Mouse (Mus musculus) kidney, postnatal 25 days (tissue): ENCODE data around the gene Dlgap1.
A peak's percentile ranks its signal among the peaks of the same experiment; 100 is the strongest.
"Not testable (repeated sequence)": the region's sequence is repeated elsewhere in the genome, so short reads cannot be mapped to it uniquely, and the experiment has no call there.

ENCODE experiments used
- DNase-seq, 2 experiments: peaks; one replicate each; pipeline ENCODE4 v3.0.0; 2021; ENCODE audit warnings: mixed read lengths in 2 of 2

Gene Dlgap1

DNA sequence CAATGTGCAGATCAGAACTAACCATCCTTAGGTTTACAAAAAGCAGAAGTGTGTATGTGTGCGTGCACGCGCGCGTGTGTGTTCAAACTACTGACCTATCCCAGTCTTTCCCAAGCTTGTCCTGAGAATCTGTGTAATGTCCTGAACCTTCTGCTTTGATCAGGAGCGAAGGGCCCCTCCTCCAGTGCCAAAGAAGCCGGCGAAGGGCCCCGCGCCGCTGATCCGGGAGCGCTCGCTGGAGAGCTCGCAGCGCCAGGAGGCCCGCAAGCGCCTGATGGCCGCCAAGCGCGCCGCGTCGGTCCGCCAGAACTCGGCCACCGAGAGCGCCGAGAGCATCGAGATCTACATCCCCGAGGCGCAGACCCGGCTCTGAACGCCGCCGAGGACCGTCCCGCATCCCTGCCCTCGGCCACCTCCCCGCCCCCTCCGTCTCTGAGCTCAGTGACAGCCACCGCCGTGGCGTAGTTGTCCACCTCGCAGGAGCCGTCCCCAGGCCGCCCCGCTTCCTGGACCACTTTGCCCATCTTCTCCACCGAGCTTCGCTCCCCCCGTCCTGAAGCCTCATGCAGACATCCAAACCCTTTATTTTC is 849.1 kb downstream of the Dlgap1 start:
- peak; percentile 12 to 39 for DNase-seq

- no peak for DNase-seq
Measured at GRCm38 (mm10) chr17:70823083-70823482, 854.2 kb downstream of the Dlgap1 start.

DNA sequence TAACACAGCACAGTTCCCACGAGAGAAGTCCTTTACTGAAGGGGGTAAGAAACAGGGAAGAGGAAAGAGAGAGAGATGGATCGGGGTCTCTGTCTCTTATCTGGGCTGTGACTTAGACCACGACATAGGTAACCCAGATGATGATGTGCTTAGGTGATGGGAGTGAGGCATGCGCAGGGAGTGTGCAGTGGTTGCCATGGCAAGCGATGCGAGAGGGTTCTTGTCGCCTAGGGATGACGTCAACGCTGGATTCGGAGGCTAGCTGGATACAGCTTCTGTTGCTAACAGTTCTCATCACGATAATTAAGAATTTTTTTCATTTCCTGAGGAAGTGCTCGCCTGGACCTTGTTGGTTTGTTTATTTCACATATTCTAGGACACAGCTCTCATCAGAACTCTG is 857.4 kb downstream of the Dlgap1 start:
- no peak for DNase-seq

- DNase-seq, result not testable (repeated sequence)
Measured at GRCm38 (mm10) chr17:70827463-70828179, 858.7 kb downstream of the Dlgap1 start.

- DNase-seq, result no peak
Measured at GRCm38 (mm10) chr17:70828180-70828528, 859.3 kb downstream of the Dlgap1 start.

GRCm38 (mm10) chr17:70828569-70828968 is 859.7 kb downstream of the Dlgap1 start:
- no peak for DNase-seq

DNA sequence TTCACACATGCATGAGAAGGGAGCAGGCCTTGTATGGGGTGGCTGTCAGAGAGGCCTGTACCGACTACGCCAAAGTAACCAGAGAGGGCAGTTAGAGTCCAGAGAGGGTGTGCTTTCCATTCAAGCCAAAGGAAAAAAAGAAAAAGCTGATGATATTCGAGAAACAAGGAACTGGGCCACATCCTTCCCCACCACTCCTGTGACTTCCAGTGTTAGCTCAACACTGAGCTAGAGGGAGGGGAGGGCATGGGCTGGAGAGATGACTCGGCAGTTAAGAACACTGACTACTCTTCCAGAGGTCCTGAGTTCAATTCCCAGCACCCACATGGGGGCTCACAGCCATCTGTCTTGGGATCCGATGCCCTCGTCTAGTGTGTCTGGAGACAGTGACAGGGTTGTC is 860.3 kb downstream of the Dlgap1 start:
- DNase-seq, result no peak

- no peak for DNase-seq
Measured at GRCm38 (mm10) chr17:70829943-70830715, 861.3 kb downstream of the Dlgap1 start.

DNA sequence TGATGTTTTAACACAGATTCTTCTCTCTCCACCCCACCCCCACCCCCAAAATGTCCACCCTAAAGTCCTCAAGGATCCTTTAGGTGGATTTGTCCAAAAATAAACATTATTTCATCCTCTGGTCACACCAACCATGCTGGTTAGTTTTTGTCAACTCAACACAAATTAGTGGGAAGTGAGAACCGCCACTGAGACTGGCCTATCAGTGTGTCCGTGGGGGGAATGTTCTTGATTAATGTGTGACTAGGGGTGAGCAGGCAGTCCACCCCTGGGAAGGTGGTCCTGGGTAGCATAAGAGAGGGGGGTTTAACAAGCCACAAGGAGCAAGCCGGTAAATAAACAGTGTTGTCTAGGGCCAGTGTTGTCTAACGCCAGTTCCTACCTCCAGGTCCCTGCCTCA is 862.7 kb downstream of the Dlgap1 start:
- no peak for DNase-seq

DNA sequence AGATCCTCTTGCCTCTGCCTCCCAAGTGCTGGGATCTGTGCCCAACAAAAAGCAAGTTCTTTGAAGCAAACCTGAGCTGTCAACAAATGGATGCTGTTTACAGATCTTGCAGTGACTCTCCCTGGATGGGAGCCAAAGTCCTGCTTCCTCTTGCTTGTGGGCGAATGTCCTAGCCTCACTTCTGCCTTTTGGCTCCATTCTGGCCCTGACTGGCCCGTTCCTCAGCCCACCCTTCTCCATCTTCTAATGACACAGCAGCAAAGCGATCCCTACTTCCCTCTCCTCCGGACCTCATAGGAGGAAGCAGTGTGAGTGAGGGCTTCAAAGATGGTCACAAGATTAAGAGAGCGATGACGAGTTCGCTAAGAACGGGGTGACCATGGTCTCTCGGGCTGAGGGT is 863.7 kb downstream of the Dlgap1 start:
- DNase-seq, result peak; percentile 53 to 56

GRCm38 (mm10) chr17:70834430-70834965 is 865.6 kb downstream of the Dlgap1 start:
- peak; percentile 53 to 75 for DNase-seq

DNA sequence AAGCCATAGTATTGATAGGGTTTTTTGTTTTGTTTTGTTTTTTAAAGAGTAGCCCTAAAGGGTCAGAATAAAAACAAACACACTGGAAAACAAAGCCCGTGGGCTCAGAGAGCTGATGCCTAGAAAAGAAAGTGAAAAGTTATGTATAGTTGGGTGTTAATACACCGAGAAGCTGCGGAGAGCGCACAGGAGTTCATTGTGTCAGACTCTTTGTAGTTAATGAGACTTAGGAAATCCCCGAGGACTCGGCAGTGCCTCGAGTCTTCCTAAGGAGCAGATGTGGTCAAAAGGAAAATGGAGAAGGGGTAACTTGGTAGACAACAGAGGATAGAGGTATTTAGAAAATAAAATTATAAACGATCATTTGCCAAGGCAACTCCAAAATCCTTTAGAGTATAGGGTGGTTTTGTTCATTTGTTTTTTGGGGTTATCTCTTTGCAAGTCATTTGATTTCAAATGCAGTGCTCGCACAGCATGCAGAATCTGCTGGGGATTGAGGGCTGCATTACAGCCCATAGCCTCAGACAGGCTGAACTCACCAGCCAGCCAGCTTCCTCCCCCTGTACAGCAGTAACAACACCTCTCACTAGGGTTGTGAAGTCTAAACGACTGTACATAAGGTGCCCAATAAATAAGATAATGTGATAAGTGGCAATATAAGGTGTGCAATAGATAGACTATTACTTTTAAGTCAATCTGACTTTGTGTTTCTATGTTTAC is 866.4 kb downstream of the Dlgap1 start:
- DNase-seq, result no peak

- DNase-seq, result no peak
Measured at GRCm38 (mm10) chr17:70836820-70837219, 867.9 kb downstream of the Dlgap1 start.

DNA sequence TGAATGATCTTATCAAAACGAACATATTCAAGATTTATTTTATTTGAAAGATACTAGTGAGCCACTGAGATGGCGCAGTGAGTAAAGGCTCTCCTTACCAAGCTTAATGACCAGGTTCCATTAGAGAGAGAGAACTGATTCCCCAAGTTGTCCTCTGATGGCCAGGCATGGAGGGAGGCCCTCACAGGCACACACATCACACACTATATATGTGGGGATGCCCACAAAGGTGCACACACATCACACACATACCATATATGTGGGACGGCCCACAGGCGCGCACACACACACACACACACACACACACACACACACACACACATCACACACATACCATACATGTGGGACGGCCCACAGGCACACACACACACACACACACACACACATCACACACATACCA is 868.6 kb downstream of the Dlgap1 start:
- DNase-seq, result not testable (repeated sequence)

- no peak for DNase-seq
Measured at GRCm38 (mm10) chr17:70838031-70838430, 869.2 kb downstream of the Dlgap1 start.

GRCm38 (mm10) chr17:70838533-70838932 is 869.7 kb downstream of the Dlgap1 start:
- DNase-seq, result no peak

GRCm38 (mm10) chr17:70843252-70843651 is 874.4 kb downstream of the Dlgap1 start:
- no peak for DNase-seq

DNA sequence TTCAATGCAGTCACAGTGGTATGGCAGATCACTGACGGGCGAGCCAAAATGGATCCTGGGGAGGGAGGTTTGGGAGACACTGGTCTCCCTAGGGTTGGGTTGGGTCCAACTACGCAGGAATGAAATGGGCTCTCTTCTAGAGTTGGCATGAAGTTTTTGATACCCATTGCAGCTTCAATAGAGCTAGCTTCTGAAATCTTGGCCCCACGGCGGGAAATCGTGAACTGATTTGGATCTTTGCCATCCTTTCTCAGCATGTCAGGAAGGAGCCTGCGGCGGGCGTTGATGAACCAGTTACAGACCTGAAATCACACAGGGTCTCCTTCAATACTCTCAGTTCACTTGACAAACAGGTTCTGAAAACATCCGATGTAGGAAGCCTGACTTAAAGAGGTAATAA is 876.1 kb downstream of the Dlgap1 start:
- DNase-seq, result peak; percentile 43 to 63

DNA sequence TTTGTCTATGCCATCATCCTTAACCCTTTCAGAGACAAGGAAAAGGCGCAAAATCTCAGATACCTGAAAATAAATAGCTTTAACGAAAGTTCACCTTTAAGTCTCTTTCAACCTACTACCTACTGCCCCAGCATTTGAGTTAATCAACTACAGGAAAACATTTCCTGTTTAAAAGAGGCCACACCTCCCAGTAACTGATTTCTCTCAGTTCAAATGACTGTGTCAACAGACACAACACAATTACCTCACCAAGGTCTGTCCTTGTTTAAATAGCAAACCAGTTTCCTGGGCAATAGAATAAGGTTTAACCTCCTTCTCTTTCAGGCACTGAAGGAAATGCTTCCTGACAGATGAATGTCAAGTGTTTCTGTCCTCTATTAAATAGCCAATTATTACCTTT is 876.7 kb downstream of the Dlgap1 start:
- DNase-seq, result no peak

GRCm38 (mm10) chr17:70846111-70846644 is 877.3 kb downstream of the Dlgap1 start:
- DNase-seq, result no peak

DNA sequence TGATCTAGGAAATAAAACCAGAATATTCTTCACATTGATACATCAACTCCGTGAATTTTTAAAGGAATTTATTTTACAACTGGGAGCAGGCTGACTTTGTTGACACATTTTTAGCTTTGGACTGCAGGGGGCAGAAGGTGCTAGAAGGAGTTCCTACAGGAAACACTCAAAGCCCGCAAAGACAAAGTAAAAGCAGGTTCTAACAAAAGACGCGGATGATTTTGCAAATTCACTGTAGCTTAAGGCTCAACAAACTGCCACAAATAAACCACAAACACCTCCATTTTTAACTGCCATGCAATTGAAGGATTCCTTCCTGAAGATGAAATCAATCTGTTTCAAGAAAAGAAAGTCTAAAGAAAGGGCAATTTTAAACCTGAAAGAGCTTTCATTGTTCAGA is 878.2 kb downstream of the Dlgap1 start:
- peak; percentile 64 to 79 for DNase-seq

- DNase-seq, result peak in 1 of 2 experiments; percentile 43
Measured at GRCm38 (mm10) chr17:70847751-70848510, 879.1 kb downstream of the Dlgap1 start.
